Mouse (Mus musculus): ENCODE data around the gene Amer3. TPM values are rescaled to one million over a fixed set of nuclear protein-coding genes. Genes with fewer than 3 reads are reported as not detected.
"Not testable (repeated sequence)": the region's sequence is repeated elsewhere in the genome, so short reads cannot be mapped to it uniquely, and the experiment has no call there.

Amer3 gene
- polyA plus RNA-seq, 1 experiment: 0.31 TPM

DNA sequence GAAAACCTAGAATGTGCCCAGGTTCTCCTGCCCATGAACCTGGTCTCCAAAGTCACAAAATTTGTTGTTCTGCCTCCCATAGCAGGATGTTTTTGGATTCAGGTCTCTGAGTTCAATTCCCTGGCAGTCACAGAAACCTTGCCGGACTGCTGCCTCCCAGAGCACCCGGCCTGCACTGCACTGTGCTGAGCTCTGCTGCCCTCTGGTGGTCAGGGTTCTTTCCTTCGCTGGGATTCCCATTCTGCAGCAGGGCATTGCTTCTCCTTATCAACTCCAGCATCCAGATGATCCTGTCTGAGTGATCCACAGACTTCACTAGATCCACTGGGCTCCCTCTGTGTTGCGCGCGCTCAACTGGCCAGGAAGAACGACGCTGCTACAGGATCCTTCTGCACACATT is 22.9 kb downstream of the Amer3 start:
- H3K36me3 ChIP-seq (ENCODE audit: control insufficient read depth, insufficient read depth, low read length): no peaks in the 10 kb centered on the region
- TF ChIP-seq POLR2A (IDR thresholded peaks at IDR 0.05; ENCODE audit: control insufficient read depth, low read depth, low read length) (no peak), CTCF (IDR thresholded peaks at IDR 0.05; ENCODE audit: control insufficient read depth, insufficient read depth, insufficient replicate concordance, low read depth, low read length) (peak; percentile 81)
- H3K27me3 ChIP-seq (ENCODE audit: control insufficient read depth, insufficient read depth, low read length): no peaks in the 10 kb centered on the region
- no peaks in the 10 kb centered on the region for H3K4me1 ChIP-seq (ENCODE audit: control insufficient read depth, insufficient read depth, low read length)
- H3K4me3 ChIP-seq (ENCODE audit: control insufficient read depth, low read depth, low read length): no peak overlapping the region
- H3K27ac ChIP-seq (ENCODE audit: control insufficient read depth, insufficient read depth, low read depth, low read length): no peak overlapping the region

DNA sequence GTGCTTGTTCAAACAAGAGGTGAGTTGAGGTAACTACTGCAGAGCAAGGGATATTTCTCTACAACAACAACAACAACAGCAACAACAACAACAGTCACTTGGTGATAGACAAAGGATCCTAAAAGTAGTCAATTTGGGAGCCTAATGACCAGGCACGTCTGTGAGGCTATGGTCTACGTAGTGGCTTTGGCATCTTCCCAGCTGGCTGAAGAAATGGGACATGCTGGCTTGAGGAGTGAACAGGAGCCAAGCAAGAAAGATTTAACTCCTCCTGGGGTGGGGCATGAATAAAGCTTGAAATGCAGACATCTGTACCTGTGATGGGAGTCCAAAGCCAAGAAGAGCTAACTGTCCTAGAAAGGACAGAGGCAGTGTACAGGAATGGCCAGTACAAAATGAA is 34.3 kb downstream of the Amer3 start:
- no peaks in the 10 kb centered on the region for H3K36me3 ChIP-seq (ENCODE audit: control insufficient read depth, insufficient read depth, low read length)
- H3K27me3 ChIP-seq (ENCODE audit: control insufficient read depth, insufficient read depth, low read length): no peaks in the 10 kb centered on the region
- no peak overlapping the region for H3K4me3 ChIP-seq (ENCODE audit: control insufficient read depth, low read depth, low read length)
- no peak overlapping the region for H3K27ac ChIP-seq (ENCODE audit: control insufficient read depth, insufficient read depth, low read depth, low read length)
- TF ChIP-seq POLR2A (IDR thresholded peaks at IDR 0.05; ENCODE audit: control insufficient read depth, low read depth, low read length) (no peak), CTCF (IDR thresholded peaks at IDR 0.05; ENCODE audit: control insufficient read depth, insufficient read depth, insufficient replicate concordance, low read depth, low read length) (no peak)
- no peaks in the 10 kb centered on the region for H3K4me1 ChIP-seq (ENCODE audit: control insufficient read depth, insufficient read depth, low read length)

DNA sequence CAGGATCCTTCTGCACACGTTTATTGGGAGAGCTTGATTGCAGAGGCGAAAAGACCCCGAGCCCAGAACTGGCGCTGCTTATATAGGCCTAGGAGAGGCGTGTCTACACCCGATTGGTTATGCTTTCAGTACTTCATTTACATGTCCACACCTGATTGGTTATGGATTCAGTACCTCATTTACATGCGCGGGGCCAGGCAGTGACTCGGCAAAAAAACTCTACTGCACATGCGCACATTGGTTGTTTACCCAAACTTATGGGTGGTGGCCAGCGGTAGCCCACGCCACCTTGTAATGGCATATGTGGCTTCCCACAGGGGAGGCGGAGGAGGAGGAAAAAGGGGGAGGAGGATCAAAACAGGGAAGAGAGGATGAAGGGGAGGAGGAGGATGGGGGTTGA is 40.7 kb downstream of the Amer3 start:
- not testable (repeated sequence) for H3K4me3 ChIP-seq (ENCODE audit: control insufficient read depth, low read depth, low read length); H3K36me3 ChIP-seq (ENCODE audit: control insufficient read depth, insufficient read depth, low read length); H3K27ac ChIP-seq (ENCODE audit: control insufficient read depth, insufficient read depth, low read depth, low read length); H3K4me1 ChIP-seq (ENCODE audit: control insufficient read depth, insufficient read depth, low read length); H3K27me3 ChIP-seq (ENCODE audit: control insufficient read depth, insufficient read depth, low read length)

DNA sequence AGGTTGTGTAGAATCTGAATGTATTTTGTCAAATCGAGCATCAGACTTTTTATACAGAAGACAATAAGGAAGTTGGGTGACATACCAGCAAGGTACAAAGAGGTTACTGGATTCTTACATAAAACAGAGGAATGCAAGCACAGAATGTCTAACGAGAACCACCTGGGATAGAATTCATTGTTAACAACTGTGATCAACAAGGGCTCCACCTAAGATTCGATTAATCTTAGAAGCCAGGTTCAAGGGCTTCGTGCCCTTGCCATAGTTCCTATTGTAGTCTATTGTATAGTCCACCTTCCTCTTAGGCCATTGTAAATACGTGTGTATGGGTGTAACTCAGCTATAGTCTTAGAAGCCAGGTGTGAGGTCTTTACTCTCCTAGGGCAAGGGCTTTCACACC is 41.3 kb downstream of the Amer3 start:
- not testable (repeated sequence) for H3K36me3 ChIP-seq (ENCODE audit: control insufficient read depth, insufficient read depth, low read length); H3K4me1 ChIP-seq (ENCODE audit: control insufficient read depth, insufficient read depth, low read length); H3K4me3 ChIP-seq (ENCODE audit: control insufficient read depth, low read depth, low read length); H3K27me3 ChIP-seq (ENCODE audit: control insufficient read depth, insufficient read depth, low read length); H3K27ac ChIP-seq (ENCODE audit: control insufficient read depth, insufficient read depth, low read depth, low read length)

DNA sequence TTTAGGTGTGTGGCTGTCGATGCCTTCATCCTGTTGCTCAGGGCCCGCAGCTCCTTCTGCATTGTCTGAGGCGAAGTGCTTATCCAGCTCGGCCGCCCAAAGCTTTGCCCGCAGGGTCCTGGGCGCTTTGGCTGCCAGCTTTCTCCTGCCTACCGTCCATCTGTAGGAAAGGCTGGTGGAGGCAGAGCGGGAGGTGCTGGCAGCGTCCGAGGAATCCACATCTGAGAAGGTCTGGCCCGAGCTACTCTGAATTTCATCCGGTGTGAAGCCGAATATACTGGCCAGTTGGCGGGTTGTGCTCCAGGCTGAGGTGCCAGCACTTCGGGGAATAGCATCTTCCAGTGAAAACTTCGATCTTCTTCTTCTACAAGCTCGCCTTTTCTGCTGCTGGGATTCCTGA is 56.3 kb downstream of the Amer3 start:
- no peaks in the 10 kb centered on the region for H3K27me3 ChIP-seq (ENCODE audit: control insufficient read depth, insufficient read depth, low read length)
- no peak overlapping the region for H3K4me3 ChIP-seq (ENCODE audit: control insufficient read depth, low read depth, low read length)
- no peak overlapping the region for H3K27ac ChIP-seq (ENCODE audit: control insufficient read depth, insufficient read depth, low read depth, low read length)
- TF ChIP-seq CTCF (IDR thresholded peaks at IDR 0.05; ENCODE audit: control insufficient read depth, insufficient read depth, insufficient replicate concordance, low read depth, low read length) (no peak), POLR2A (IDR thresholded peaks at IDR 0.05; ENCODE audit: control insufficient read depth, low read depth, low read length) (no peak)
- no peaks in the 10 kb centered on the region; the same call in 1 of the 2 replicates for H3K4me1 ChIP-seq (ENCODE audit: control insufficient read depth, insufficient read depth, low read length)
- no peaks in the 10 kb centered on the region for H3K36me3 ChIP-seq (ENCODE audit: control insufficient read depth, insufficient read depth, low read length)

Other genes starting within 250 kb of the Amer3 start
- gene Ccdc115, start 140.0 kb upstream of the Amer3 start, polyA plus RNA-seq (2012; rRNA removed): 18.0 and 19.8 TPM in 2 replicates
- gene Imp4, start 139.8 kb upstream of the Amer3 start, polyA plus RNA-seq (2012; rRNA removed): 24.6 and 28.6 TPM in 2 replicates
- gene Ptpn18, start 119.9 kb upstream of the Amer3 start, polyA plus RNA-seq (2012; rRNA removed): 1.9 and 4.1 TPM in 2 replicates
- gene Prss39, start 81.2 kb upstream of the Amer3 start, polyA plus RNA-seq (2012; rRNA removed): 715 and 783 TPM in 2 replicates
- not detected in 2 replicates for gene Cfc1, start 44.0 kb upstream of the Amer3 start, polyA plus RNA-seq (2012; rRNA removed)
- gene Prss40, start 18.7 kb upstream of the Amer3 start, polyA plus RNA-seq (2012; rRNA removed): 78.8 and 80.4 TPM in 2 replicates

All from testis, adult 2 months (tissue).